Mouse (Mus musculus) spleen, adult 12 weeks (tissue): Measurements from ENCODE around the gene Tmem209.

Source experiments
- DNase-seq: peaks from one replicate; pipeline ENCODE4 v3.0.0; 2022; ENCODE audit warnings: low spot score

The Tmem209 gene

DNA sequence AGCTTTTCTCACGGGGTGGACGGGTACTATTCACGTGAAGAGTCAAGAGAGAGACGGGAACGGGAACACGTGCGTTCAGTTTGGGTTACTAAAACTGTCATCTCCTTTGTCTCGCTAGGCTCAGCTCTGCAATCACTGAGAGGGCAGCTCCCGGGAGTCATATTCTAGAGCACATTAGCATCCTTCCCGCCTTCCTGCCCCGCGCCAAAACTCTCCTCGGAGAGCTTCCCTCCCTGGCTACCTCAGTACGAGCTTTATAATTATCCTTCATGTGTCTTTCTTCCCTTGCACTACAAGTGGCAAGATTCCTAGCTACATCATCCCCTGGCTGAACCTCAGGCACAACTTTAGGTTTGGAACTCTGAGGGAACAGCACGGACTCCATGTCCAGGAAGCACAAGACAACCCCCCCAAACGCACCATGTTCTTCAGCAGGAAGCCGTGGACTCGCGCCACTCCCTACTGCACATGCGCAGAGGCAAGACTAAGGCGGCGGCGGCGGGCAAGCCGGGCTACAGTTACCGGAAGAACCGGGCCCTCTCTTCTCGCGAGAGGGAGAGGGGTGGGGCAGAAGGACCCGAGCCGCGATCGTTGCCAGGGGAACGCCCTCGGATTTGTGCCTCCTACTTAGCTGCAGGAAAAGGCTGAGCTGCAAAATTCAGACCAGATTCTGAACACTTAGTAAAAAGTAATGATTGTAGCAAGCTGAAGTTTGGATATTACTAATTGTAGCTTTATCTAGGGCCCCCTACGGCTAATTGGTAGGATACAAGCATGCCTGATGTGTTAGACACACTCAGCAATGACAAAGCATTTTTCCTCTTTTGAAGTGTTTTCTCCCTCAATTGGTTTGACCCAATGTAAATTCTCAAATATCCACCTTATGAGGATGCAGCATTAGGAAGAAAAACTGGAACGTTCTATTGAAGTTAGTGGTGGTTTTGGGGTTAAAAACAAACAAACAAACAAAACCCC lies at the start of gene Tmem209, which contains the start of gene Ssmem1:
Gene Tmem209 (minus strand): TSS at position 519 of the 975 bp plus-strand sequence.
Gene Ssmem1 (plus strand): TSS at position 585 of the 975 bp plus-strand sequence.
- DNase-seq: peak; percentile 97

DNA sequence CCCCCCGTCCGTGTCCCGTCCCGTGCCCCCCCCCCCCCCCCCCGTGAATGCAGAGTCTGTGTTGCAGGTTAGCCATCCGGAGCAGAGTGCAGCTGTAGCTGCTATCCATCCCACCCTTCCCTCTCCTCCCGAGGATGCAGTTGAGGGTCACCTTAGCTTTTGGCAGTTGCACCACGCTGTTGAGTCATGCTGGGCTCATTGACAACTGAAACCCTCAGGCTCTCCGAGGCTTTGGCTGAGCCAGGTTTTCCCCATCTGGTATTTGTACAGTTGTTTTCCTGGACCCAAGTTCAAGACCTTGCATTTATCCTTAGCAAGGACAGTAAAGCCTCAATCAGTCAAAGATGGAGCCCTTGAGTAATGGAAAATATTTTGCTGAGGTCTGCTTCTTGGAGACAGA lies 46.5 kb upstream of the Tmem209 start:
- no peak for DNase-seq

DNA sequence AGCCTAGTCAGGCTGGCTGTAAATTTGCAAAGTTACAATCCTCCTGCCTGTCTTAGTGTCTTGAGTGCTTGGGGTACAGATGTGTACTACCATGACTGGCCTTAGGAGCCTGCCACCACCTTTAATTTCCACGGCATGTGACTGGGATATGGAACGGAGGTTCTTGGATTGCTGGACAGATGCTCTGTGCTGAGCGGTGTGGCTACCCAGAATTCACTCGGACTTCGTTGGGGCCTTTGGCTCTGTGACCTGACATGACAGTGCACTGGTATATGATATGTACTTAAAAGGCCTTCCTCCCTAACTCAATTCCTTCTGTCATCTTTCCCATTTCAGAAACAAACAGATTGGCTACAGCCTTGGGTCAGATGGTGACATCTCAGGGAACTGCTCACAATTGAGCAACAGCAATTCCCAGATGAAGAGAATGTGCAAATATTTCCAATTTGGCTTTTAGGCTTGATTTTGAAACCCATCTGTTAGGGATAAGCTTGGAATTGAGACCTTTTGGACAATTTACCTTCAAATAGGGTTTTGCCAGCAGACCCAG lies 45.1 kb upstream of the Tmem209 start:
- DNase-seq: no peak

DNA sequence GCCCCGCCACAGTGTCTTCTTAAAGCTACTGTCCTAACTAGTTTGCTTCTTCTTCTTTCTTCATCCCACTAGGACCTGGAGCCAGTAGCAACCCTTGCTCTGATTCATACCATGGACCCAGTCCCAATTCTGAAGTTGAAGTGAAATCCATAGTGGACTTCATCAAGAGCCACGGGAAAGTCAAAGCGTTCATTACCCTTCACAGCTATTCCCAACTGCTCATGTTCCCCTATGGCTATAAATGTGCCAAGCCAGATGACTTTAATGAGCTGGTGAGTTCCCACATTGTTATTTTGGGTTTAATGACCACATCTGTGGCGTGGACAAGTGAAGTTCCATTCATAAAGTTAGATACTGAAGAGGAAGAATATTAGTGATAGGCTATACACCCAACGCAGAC lies 44.5 kb upstream of the Tmem209 start:
- DNase-seq: no peak

DNA sequence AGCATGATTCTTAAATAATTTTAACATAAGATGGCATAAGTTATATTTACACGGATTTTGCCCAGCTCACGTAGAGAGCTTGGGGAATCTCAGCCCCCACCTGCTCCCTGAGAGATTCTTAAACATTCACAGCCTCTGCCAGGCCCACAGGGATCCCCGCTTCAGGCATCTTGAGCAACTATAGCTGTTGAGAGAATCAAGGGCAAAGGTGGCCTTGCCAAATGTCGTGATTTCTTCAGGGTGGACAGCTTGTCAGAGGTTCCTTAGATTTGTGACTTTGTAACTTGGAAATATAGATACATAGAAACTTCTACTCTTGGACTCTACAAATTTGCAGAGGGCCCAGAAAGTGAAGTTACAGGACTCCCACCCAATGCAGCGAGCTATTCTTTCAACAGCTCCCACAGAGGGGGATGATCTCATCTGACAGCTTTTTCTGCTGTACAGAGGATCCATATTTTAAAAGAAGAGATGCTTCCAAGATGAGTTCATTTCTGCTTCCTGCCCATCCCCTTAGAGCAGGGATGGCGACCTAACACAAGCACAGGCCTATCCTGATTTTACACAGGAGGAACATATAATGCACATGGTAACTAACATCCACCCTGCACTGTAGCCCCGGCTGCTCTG lies 43.9 kb upstream of the Tmem209 start:
- DNase-seq: no peak

DNA sequence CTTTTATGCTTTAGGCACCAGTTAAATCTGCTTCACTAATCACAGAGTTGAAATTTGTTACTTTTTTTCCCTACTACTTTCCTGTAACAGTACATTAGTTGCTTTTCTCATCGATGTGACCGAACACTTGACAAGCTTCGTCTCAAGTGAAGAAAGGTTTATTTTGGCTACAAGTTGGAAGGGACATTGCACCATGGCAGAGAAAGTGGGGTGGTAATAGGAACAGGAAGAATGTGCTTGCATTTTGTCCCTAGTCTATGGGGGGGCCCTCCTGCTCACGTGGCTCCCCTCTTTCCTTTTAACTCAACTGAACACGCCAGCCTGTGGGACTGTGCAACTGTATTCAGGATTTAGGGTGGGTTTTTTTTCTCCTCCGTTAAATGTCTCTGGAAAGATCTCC lies 43.0 kb upstream of the Tmem209 start:
- DNase-seq: no peak

DNA sequence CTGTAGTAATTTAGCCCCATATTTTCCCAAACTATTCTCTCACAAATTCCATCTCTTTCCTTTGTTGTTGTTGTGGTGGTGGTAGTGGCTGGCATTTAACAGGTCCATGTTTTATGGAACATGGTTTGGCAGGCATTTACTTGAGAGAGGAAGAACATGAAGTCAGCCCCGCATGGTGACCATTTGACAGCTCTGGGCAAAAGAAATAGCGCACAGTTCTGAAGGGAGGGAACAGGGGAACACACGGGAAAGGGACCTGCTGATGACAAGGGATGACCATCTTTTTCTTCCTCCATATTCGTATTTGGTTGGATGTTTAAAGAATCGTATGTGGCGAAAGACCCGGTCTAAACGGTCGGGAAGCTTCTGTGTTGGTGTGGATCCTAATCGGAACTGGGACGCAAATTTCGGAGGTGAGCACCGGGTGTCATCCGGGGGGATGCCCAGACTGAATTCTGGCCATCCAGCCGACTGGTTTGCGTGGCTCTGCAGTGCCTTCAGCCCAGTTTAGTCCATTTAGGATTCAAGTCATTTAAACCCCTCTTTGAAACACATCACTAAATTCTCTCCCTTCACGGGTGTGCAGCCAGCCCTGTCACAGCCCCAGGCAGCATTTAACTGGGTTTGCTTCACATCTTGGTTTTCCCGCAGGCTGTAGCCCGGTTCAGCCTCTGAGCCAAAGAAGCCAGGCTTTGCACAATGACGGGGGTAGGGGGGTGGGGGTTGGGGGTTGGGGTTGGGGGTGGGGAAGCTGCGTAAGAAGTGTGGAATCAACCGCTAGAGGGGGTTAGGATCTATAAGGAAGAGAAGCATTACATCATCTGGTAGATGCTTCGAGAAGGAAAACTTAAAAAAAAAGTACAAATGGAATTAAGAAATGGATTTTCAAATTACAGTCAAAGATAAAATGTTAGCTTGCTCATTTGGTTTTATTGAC lies 42.3 kb upstream of the Tmem209 start:
- DNase-seq: no peak

DNA sequence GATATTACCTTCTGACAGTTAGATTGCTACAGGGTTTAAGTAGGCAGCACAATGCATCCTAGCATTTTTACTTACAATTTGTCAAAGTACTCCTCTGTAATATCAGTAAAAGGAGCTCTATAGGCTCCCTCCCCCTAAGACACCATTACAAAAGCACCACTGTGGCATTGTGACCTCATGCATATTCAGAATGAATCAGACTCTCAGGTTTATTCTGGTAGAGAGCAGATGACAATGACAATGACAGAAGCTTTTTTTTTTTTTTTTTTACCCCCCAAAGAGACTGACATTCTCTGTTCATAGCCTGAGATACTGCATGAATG lies 41.6 kb upstream of the Tmem209 start:
- DNase-seq: no peak

DNA sequence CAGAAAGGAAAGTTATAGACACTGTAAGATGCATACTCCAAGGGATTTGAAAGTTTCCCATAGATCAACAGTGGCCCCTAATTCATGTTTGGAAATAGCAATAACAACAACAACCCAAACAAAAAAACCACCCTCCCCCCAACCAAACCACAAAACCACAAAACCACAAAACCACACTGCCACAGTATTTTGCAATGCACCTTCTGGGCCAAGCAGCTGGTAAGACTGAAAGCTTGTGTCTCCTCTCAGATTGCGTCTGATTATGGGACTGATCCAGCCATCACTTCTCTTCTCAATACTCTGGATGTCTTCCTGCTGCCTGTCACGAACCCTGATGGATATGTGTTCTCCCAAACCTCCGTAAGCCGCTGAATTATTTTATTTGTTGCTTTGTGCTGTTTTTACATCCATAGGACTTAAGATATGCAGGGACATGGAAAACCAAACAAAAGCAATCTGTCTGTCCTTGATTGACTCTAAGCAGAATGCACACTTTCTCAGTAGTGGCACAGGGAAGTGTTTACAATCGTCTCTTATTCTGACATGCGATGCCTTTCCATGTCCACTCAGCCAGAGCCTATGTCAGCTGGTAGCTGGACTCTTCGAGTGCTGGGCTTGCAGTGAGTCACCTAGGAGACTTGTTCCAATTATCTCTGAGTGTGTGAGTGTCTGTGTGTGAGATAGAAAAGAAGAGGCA lies 41.1 kb upstream of the Tmem209 start:
- no peak for DNase-seq

DNA sequence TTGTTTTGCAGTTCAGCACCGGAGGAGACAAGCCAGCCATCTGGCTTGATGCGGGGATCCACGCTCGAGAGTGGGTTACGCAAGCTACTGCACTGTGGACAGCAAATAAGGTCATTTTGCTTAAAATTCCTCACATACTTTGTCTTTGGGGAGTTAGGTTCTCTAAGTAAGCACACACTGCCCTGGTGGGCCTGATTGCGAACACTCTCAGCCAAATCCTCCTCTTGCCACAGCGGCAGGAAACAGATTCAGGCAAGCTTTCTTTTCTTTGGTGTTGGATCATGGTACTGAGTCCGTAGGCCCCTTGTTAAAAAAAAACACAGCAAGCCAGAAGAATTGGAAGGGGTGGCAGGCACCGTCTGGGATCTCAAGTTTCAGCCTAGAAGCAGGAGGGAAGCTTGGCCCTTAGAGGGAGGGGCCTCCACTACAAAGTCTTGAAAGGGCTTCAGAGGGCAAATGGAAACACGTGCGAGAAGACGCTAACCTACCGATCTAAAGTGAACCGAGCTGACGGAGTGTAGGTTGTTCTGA lies 39.7 kb upstream of the Tmem209 start:
- DNase-seq: no peak

DNA sequence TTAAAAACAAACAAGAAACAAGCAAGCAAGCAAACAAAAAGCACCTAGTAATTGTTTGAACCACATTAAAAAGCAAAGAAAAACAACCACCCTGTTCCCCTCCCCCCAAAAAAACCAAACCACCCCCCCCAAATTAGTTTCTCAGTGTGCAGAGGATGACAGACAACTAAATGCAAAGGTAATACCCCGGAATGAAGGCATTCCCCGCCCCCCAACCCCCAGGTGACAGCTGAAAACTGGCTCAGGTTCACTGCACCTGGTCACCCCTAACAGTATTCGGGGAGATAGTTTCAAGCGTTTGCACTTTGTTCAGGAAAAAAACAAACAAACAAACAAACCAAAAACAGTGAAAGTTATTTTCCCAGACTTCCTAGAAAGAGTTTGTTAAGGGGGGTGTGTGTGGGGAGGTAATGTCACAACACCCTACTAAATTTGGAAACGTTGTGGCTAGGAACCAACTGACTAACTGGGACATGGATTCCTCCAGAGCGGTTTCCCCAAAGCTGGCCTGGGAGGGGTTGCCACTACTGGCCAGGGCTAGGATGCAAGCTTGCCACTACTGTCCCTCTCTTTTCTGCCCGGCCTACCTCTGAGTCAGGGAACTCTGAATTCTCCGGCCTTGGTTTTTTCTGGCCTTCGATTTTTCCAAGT lies 38.2 kb upstream of the Tmem209 start:
- DNase-seq: no peak

DNA sequence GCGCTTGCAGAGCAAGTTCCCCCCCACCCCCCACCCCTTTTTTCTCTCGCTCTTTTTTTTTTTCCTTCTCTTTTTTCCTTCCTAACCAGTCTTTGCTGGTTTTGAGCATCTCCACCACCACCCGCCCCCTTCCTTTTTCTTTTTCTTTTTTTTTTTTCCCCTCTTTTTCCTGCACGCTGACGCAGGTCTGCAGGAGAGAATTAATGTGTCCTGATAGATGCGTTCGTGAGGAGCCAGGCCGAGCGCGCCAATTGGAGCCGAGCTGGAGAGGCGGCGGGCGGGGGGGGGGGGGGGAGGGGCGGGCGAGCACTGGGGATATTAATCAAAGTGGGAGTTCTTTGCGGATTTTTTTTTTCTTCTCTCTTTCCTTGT lies 37.7 kb upstream of the Tmem209 start:
- DNase-seq: no peak

DNA sequence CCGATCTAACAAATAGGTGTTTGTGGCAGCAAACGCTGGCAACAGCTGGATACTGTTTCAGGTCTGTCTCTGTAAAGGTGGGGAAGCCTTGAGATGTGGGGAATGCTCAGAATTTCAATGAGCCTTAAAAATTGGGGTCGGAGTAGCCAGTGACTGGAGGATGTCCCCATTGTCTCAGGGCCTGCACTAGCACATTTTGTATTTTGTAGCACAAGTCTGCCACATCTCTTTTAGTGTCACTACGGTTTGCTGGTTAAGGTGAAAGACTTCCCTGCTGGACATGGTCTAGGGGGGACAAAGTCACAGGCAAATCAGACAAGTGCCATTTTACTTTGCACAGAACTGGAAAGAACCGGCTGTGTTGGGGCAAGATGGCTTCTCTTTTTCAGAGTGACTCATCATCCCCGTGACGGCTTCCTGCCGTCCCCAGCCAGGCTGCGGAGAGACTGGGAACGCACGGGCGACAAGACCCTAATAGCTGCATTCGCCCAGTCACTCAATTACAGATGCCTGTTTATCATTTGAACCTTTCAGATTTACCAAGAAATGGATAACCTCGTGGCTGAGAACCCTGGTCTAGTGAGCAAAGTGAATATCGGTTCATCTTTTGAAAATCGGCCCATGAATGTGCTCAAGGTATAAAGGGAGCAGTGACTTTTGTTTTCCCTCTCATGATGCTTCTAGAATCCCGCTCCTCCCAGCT lies 37.1 kb upstream of the Tmem209 start:
- DNase-seq: no peak

DNA sequence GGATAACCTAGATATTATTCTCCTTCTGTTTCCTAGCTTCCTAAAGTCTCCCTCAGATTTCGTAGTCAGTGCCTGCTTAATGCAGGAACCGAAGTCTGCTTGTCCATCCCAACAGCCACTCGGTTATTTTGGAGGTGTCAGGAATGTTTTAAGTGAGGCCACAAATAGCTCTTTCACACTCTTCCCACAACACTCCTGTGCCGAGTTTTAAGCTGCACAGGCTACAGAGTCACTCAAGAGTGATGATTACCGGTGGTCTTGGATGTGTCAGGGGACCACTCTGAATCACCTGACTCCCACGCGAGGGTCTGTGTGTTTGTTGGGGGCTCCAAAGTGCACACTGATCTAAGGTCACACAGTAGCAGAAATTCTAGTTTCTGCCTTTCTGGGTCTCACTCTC lies 36.1 kb upstream of the Tmem209 start:
- no peak for DNase-seq

DNA sequence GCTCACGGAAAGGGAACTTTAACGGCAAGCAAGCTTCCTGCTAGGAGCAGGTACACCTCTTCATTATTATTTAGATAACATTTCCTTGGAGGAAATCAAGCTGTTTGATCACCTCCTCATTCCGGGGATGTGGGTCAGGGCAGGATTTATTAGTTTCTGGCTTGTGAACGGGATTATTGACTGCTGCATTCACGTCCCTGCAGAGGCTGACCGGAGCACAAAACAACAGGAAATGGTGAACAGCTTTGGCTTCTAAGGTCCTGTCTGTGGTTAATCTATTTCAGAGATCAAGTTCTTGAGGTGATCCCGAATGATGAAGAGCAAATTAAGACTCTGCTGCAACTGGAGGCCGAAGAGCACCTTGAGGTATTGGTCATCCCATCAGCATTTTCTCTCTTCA lies 34.3 kb upstream of the Tmem209 start:
- DNase-seq: no peak

DNA sequence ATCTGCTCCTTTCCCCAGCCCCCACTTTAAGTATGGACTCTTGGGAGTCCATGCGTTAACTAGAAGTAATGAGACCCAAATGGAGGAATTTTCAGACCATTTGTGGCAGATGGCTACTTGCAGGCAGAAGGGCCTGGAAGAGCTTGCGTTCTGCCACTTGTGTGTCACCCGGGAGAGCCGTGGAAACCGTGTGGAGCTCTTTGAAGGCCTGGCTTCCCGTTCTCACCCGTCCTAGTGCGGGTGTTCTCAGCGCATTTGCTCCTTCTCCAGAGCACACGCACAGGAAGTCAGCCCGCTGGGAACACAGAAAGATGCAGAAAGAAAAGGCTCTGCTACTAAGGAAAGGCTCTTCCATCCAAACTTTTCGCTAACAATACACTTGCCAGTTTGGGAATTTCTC lies 33.5 kb upstream of the Tmem209 start:
- DNase-seq: no peak

DNA sequence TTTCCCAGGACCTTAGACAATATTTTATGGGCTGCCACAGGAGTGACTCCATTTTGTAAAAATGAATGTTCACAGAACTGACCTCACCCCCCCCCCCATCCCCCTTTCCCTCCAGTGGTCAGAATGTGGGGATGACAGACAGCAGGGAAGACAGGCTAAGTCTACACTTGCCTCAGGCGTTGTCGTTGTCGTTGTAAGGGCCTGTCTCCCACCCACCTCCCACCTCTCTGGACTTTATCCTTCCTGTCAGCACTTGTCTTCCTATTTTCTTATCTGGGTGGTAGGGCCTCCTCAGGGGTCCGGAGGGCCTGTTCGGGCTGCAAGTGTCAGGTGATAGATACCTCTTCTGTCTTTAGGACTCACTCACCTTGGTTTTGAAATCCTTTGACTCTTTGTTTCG lies 32.7 kb upstream of the Tmem209 start:
- no peak for DNase-seq

DNA sequence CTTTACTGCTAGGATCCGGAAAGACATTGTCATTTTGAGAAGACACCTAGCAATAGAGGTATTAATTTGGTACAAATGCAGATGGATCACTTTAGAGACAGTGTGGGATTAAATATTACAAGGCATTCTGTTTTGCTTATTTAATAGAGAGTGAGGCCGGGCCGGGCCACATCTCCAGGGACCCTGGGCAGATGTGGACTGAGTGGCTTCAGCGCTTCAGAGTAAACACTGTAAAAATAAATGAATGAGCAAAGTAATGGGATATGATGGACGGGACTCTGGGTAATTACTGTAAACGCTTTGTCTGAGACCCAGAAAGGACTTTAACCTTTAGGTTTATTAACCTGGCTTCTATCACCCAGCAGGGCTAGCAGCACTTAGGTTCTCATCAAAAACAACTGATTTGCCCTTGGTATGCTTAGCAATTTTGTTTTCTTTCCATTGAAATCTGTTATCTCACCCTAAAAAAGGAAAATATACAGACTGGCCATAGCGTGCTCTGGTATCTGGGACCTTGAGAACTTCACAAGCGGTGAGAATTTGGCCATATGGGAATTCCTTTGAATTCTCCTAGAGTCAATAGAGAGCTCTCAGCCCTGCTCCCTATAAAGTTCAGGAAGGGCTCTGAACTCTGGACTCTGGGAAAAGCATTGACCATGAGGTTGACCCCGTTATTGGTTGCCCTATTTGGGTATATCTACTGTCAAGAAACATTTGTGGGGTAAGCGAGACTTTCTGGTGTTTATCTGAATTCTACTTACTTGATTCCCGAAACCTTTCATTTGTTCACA lies 31.6 kb upstream of the Tmem209 start, which contains the start of gene Cpa2:
Gene Cpa2 (plus strand): TSS at position 574 of the 791 bp plus-strand sequence.
- no peak for DNase-seq

DNA sequence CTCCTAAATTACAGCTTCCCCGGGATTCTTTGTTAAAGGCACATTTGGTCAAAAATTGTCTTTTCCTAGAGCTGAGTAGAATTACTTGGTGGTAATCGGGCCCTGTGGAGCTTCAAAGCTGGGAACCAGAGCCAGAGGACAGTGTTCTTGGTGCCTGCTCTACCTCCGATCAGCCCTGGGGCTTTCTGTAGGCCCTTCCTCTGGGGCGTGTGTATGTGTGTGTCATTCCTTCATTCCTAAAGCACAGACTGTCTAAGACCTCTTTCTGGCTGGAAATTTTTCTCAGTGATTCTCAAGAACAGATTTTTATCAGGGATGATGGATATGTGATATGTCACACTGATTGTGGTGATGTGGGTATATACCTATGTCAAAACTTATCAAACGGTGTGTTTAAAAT lies 29.2 kb upstream of the Tmem209 start:
- no peak for DNase-seq
